Mouse (Mus musculus): ENCODE results near the gene Decr2. TPM values are rescaled to one million over a fixed set of nuclear protein-coding genes. Genes with fewer than 3 reads are reported as not detected.

Decr2 gene
- total and polyA plus RNA-seq, 3 experiments: 12.6 to 21.0 (median 16.8) TPM

DNA sequence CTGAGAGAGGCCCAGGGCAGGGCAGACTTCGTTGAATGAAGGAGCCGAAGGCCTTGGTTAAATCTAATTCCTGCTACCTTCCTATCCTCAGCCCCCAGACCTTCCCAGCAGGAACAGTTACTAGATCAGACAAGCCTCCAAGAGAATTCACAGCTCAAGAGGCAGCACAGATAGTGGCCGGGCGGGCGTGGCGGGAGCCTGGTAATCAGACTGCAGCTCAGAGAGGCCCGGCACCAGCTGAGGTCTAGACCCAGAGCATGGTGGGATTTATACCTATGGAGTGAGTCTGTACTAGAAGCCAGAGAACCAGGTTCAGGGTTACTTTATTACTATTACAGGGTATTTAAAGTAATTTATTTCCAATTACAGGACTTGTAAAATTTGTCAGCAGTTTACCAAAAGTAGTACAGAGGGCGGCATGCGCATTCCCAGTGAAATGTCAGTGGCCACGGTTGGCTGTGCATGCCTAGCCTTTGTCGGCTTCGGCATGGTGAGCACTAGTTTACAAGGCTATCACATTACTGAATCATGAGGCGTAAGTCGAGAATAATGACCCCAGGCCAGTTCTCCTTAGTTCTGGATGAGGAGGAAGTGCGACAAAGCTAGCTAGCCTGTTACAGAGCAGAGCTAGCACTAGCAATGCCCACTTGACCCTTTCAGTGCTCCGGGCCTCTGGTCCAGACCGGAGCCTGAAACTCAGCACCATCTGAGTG, 35.8 kb downstream of the Decr2 start:
- H3K4me2 ChIP-seq (ENCODE audit: insufficient read depth, low read depth, poor library complexity, severe bottlenecking): no peak overlapping the region
- no peak for DNase-seq (ENCODE audit: extremely low read depth)
- H3K36me3 ChIP-seq (replicated peaks in 1 of 2; ENCODE audit: control insufficient read depth in 1 of 2, insufficient read depth in 1 of 2, low read length in 1 of 2): peaks cover 2 to 56% of the 10 kb centered on the region in 2 experiments

DNA sequence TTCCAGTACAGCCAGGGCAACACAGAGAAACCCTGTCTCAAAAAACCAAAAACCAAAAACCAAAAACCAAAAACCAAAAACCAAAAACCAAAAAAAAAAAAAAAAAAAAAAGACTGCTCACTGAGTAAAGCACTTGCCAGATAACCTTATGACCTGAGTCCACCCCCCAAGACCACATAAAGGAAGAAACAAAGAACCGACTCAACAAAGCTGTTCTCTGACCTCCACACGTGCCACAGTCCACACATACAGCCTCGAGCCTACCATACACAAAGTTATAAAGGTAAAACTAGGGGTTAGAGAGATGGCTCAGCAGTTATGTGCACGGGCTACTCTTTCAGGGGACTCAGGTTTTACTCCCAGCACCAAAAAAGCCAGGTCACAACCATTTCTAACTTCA, 37.4 kb downstream of the Decr2 start:
- peaks cover 0 to 44% of the 10 kb centered on the region in 2 experiments for H3K36me3 ChIP-seq (replicated peaks in 1 of 2; ENCODE audit: control insufficient read depth in 1 of 2, insufficient read depth in 1 of 2, low read length in 1 of 2)
- no peak for DNase-seq (ENCODE audit: extremely low read depth)
- in situ Hi-C loops (cut with MboI; ENCODE audit: low pct_ligation_motif_present, low pct_unique_long_range_greater_than_20kb, low sequenced_read_pairs): no loop called here
- no peaks in the 10 kb centered on the region for H3K27me3 ChIP-seq (replicated peaks)
- H3K27ac ChIP-seq (ENCODE audit: insufficient read depth, low read depth): no peak overlapping the region
- TF ChIP-seq MAX (IDR thresholded peaks at IDR 0.05; ENCODE audit: low read length) (no peak), CHD2 (IDR thresholded peaks at IDR 0.05; ENCODE audit: low read length) (no peak), CTCF (conservative IDR thresholded peaks at IDR 0.05 in 1 of 2, IDR thresholded peaks at IDR 0.05 in 1 of 2; ENCODE audit: low read depth in 2 of 2, low read length in 2 of 2) (0 out of 4 replicates have a peak, but pooled peaks of 1 of the 2 experiments have one; percentile 15)
- H3K9ac ChIP-seq (ENCODE audit: insufficient read depth, low read depth): no peak overlapping the region
- dilution Hi-C loops (cut with MboI; ENCODE audit: extremely low pct_ligation_motif_present, extremely low pct_unique_long_range_greater_than_20kb, low sequenced_read_pairs): no loop called here
- H3K4me2 ChIP-seq (ENCODE audit: insufficient read depth, low read depth, poor library complexity, severe bottlenecking): no peak overlapping the region
- H3K4me1 ChIP-seq (ENCODE audit: control insufficient read depth in 1 of 2, insufficient read depth in 2 of 2): peaks cover 0 to 8% of the 10 kb centered on the region in 2 experiments; a peak in 2 of 4 replicates
- no peaks in the 10 kb centered on the region for H3K9me3 ChIP-seq (replicated peaks; ENCODE audit: low read length)
- H3K79me2 ChIP-seq (replicated peaks; ENCODE audit: control insufficient read depth, extremely low read depth, insufficient read depth, poor library complexity, severe bottlenecking): no peaks in the 10 kb centered on the region
- no peak overlapping the region for H3K4me3 ChIP-seq (replicated peaks in 1 of 3; ENCODE audit: low read depth in 2 of 3, low read length in 2 of 3, poor library complexity in 1 of 3)

More for the DNA sequence above, 35.8 kb downstream of the Decr2 start:
- Histone ChIP-seq H3K4me1 (ENCODE audit: control insufficient read depth in 1 of 2, insufficient read depth in 2 of 2) (no peaks in the 10 kb centered on the region; a peak in 1 of 4 replicates), H3K9me3 (replicated peaks; ENCODE audit: low read length) (no peaks in the 10 kb centered on the region), H3K4me3 (replicated peaks in 1 of 3; ENCODE audit: low read depth in 2 of 3, low read length in 2 of 3, poor library complexity in 1 of 3) (no peak overlapping the region), H3K9ac (ENCODE audit: insufficient read depth, low read depth) (no peak overlapping the region), H3K27ac (ENCODE audit: insufficient read depth, low read depth) (no peak overlapping the region), H3K27me3 (replicated peaks) (no peaks in the 10 kb centered on the region), H3K79me2 (replicated peaks; ENCODE audit: control insufficient read depth, extremely low read depth, insufficient read depth, poor library complexity, severe bottlenecking) (no peaks in the 10 kb centered on the region)
- dilution Hi-C loops (cut with MboI; ENCODE audit: extremely low pct_ligation_motif_present, extremely low pct_unique_long_range_greater_than_20kb, low sequenced_read_pairs): no loop called here
- in situ Hi-C loops (cut with MboI; ENCODE audit: low pct_ligation_motif_present, low pct_unique_long_range_greater_than_20kb, low sequenced_read_pairs): no loop called here
- no peak for TF ChIP-seq POLR2A (IDR thresholded peaks at IDR 0.05; ENCODE audit: low read depth, low read length)

DNA sequence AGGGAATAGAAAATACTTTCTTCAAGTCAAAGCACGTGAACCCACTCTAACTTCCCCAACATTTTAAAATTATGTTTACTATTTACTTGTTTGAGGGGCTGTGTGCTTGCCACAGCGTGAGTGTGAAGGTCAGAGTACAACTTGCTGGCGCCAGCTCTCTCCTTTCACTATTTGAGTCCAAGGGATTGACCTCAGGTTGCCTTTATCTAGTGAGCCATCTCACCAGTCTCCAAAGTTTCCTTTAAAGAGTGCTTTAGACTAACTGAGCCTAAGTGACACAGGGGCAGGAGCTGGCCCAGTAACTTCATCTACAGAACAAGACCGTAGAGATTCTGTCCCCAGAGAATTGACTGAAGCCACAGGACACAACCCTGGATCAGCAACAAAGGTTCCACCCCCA, 38.1 kb downstream of the Decr2 start:
- Histone ChIP-seq H3K79me2 (replicated peaks; ENCODE audit: control insufficient read depth, extremely low read depth, insufficient read depth, poor library complexity, severe bottlenecking) (no peaks in the 10 kb centered on the region), H3K4me2 (ENCODE audit: insufficient read depth, low read depth, poor library complexity, severe bottlenecking) (no peak overlapping the region), H3K27ac (ENCODE audit: insufficient read depth, low read depth) (no peak overlapping the region), H3K27me3 (replicated peaks) (no peaks in the 10 kb centered on the region), H3K9me3 (replicated peaks; ENCODE audit: low read length) (no peaks in the 10 kb centered on the region), H3K9ac (ENCODE audit: insufficient read depth, low read depth) (no peak overlapping the region), H3K4me3 (replicated peaks in 1 of 3; ENCODE audit: low read depth in 2 of 3, low read length in 2 of 3, poor library complexity in 1 of 3) (no peak overlapping the region), H3K36me3 (replicated peaks in 1 of 2; ENCODE audit: control insufficient read depth in 1 of 2, insufficient read depth in 1 of 2, low read length in 1 of 2) (peaks cover 0 to 38% of the 10 kb centered on the region in 2 experiments), H3K4me1 (ENCODE audit: control insufficient read depth in 1 of 2, insufficient read depth in 2 of 2) (peaks cover 0 to 14% of the 10 kb centered on the region in 2 experiments; a peak in 2 of 4 replicates)
- dilution Hi-C loops (cut with MboI; ENCODE audit: extremely low pct_ligation_motif_present, extremely low pct_unique_long_range_greater_than_20kb, low sequenced_read_pairs): no loop called here
- DNase-seq (ENCODE audit: extremely low read depth): no peak
- in situ Hi-C loops (cut with MboI; ENCODE audit: low pct_ligation_motif_present, low pct_unique_long_range_greater_than_20kb, low sequenced_read_pairs): no loop called here
- TF ChIP-seq NELFE (IDR thresholded peaks at IDR 0.05; ENCODE audit: low read depth, low read length) (no peak), IRF4 (IDR thresholded peaks at IDR 0.05; ENCODE audit: low read depth, low read length) (no peak), ZKSCAN1 (IDR thresholded peaks at IDR 0.05; ENCODE audit: borderline replicate concordance, low read depth, low read length) (no peak), PAX5 (IDR thresholded peaks at IDR 0.05; ENCODE audit: low read length) (no peak), ZNF384 (IDR thresholded peaks at IDR 0.05; ENCODE audit: low read depth, low read length) (no peak), CTCF (conservative IDR thresholded peaks at IDR 0.05 in 1 of 2, IDR thresholded peaks at IDR 0.05 in 1 of 2; ENCODE audit: low read depth in 2 of 2, low read length in 2 of 2) (no peak), JUND (conservative IDR thresholded peaks at IDR 0.05; ENCODE audit: low read depth, low read length) (no peak), E2F4 (IDR thresholded peaks at IDR 0.05; ENCODE audit: insufficient replicate concordance, low read depth, low read length) (no peak), SMC3 (IDR thresholded peaks at IDR 0.05; ENCODE audit: low read depth, low read length) (no peak), RCOR1 (conservative IDR thresholded peaks at IDR 0.05; ENCODE audit: low read depth, low read length) (no peak), GABPA (IDR thresholded peaks at IDR 0.05; ENCODE audit: insufficient replicate concordance, low read depth, low read length) (no peak), TCF12 (IDR thresholded peaks at IDR 0.05; ENCODE audit: low read depth, low read length) (no peak), EP300 (IDR thresholded peaks at IDR 0.05; ENCODE audit: low read length) (no peak), POLR2AphosphoS2 (IDR thresholded peaks at IDR 0.05; ENCODE audit: low read depth, low read length) (no peak), ETS1 (conservative IDR thresholded peaks at IDR 0.05; ENCODE audit: low read depth, low read length) (no peak)

All from CH12.LX (cell line).